ENCODE assay signal across 29 mouse cellular contexts in the genomic region with DNA sequence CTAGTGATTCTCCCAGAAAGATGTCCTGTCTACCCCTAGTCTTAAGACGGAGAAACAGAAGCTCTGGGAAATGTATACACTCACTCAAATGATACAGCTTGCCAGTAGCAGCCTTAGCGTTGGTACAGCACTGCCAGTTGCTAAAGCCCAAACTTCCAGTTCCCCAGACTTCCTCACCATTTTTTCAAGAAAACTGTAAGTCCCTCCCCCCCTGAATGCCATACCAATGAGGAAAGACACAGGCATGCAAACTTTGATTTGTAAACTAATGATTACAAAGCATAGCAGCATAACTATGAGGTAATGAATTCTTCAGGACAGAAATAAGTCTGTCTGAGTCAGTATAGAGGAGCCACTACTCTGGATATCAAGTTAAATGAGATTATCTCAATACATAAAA. TPM values are rescaled to one million over a fixed set of nuclear protein-coding genes. Genes with fewer than 3 reads are reported as not detected.
"Had no signal": no experiment of that assay in that cellular context is flagged by ENCODE, and none has a peak within 500 bp of the region (broad histone marks: within the 10 kb centered on the region; RNA-seq: fewer than 3 reads in every experiment).

No protein-coding gene starts in this region.

- H3K36me3 ChIP-seq: kidney, embryonic 15.5 days; limb, embryonic 12.5 days; limb, embryonic 15.5 days; liver, embryonic 13.5 days; midbrain, embryonic 12.5 days; midbrain, embryonic 15.5 days; neural tube, embryonic 12.5 days; neural tube, embryonic 15.5 days had no signal

- H3K4me2 ChIP-seq: kidney, embryonic 15.5 days; limb, embryonic 12.5 days; limb, embryonic 15.5 days; liver, embryonic 13.5 days; lung, embryonic 14.5 days; midbrain, embryonic 12.5 days; midbrain, embryonic 15.5 days; neural tube, embryonic 12.5 days; neural tube, embryonic 15.5 days had no signal

- H3K27me3 ChIP-seq: kidney, embryonic 15.5 days; limb, embryonic 12.5 days; limb, embryonic 15.5 days; liver, embryonic 13.5 days; neural tube, embryonic 12.5 days; neural tube, embryonic 15.5 days had no signal

- H3K4me1 ChIP-seq: kidney, embryonic 15.5 days; limb, embryonic 12.5 days; limb, embryonic 15.5 days had no signal

- H3K27ac ChIP-seq: kidney, embryonic 15.5 days; limb, embryonic 12.5 days; limb, embryonic 15.5 days; liver, embryonic 13.5 days; macrophage; midbrain, embryonic 12.5 days; midbrain, embryonic 15.5 days; neural tube, embryonic 12.5 days; neural tube, embryonic 15.5 days; stomach, postnatal 0 days had no signal

- DNase-seq: kidney, adult 8-10 months; kidney, postnatal 10 days; kidney, postnatal 36 days; left cerebral cortex, postnatal 4 days; liver, embryonic 13.5 days; lung, embryonic 14.5 days; lung, postnatal 14 days; right cerebral cortex, adult 18-20 months; right cerebral cortex, postnatal 14 days; right cerebral cortex, postnatal 4 days; thymus, adult 2 months; thymus, postnatal 14 days; thymus, postnatal 4 days had no signal

- H3K4me3 ChIP-seq: kidney, embryonic 15.5 days; limb, embryonic 12.5 days; limb, embryonic 15.5 days; liver, embryonic 13.5 days; midbrain, embryonic 12.5 days; midbrain, embryonic 15.5 days; neural tube, embryonic 12.5 days; neural tube, embryonic 15.5 days had no signal

- ATAC-seq: midbrain, embryonic 15.5 days had no signal

- H3K9me3 ChIP-seq: kidney, embryonic 15.5 days; limb, embryonic 12.5 days; limb, embryonic 15.5 days; liver, embryonic 13.5 days; midbrain, embryonic 12.5 days; midbrain, embryonic 15.5 days; neural tube, embryonic 12.5 days; neural tube, embryonic 15.5 days had no signal

- H3K9ac ChIP-seq: kidney, embryonic 15.5 days; limb, embryonic 12.5 days; limb, embryonic 15.5 days; liver, embryonic 13.5 days; lung, embryonic 14.5 days; midbrain, embryonic 12.5 days; midbrain, embryonic 15.5 days; neural tube, embryonic 12.5 days; neural tube, embryonic 15.5 days had no signal

RNA-seq across cellular contexts. Expression of a gene that starts 39.4 kb away (rescaled TPM):
- total RNA-seq: layer of hippocampus, adult 18-20 months; layer of hippocampus, postnatal 14 days; left cerebral cortex, adult 8-10 months; left cerebral cortex, postnatal 14 days; left cerebral cortex, postnatal 4 days; megakaryocyte, adult 5-6 weeks had no signal
- polyA plus RNA-seq: kidney, embryonic 15.5 days; limb, embryonic 12.5 days; limb, embryonic 15.5 days; liver, embryonic 13.5 days; liver, embryonic 16.5 days; lung, embryonic 14.5 days; macrophage; midbrain, embryonic 12.5 days; midbrain, embryonic 15.5 days; neural tube, embryonic 12.5 days; neural tube, embryonic 15.5 days; stomach, embryonic 14.5 days; stomach, postnatal 0 days; thymus, adult 2 months had no signal
